Mouse (Mus musculus) bone marrow macrophage, adult 2 months (primary cell): ENCODE results near the gene Chaf1b.

Experiments used
- CTCF ChIP-seq: IDR thresholded peaks from 2 replicates; pipeline ENCODE4 v1.5.1; 2012; ENCODE audit warnings: low read depth, mild to moderate bottlenecking, low read length, moderate library complexity
- POLR2A ChIP-seq: IDR thresholded peaks from 2 replicates; pipeline ENCODE4 v1.6.1; 2012; ENCODE audit warnings: mild to moderate bottlenecking, low read depth, low read length, borderline replicate concordance

- TF ChIP-seq POLR2A (no peak), CTCF (no peak)
Measured at GRCm38 (mm10) chr16:93919189-93919588, 35.5 kb downstream of the Chaf1b start.
